Mouse (Mus musculus) embryonic facial prominence, embryonic 12.5 days (tissue): Measurements from ENCODE around the gene Fam53b. TPM values are rescaled to one million over a fixed set of nuclear protein-coding genes. Genes with fewer than 3 reads are reported as not detected.

Experiments
- ATAC-seq: fragments of 200-750 bp; cut with Nextera tagmentation; 2 replicates; pipeline ENCODE4 v1.8.0; 2017; ENCODE audit not compliant: insufficient number of reproducible peaks, insufficient read depth, low FRiP score, low TSS enrichment
- H3K27ac ChIP-seq: fragments of 300-500 bp; sonication (generic); 2 replicates; pipeline ENCODE4 v1.5.1; 2016; ENCODE audit warnings: mild to moderate bottlenecking
- H3K27me3 ChIP-seq: fragments of 300-500 bp; sonication (generic); 2 replicates; pipeline ENCODE4 v1.6.1; 2016; ENCODE audit warnings: mild to moderate bottlenecking, moderate library complexity
- H3K36me3 ChIP-seq: fragments of 300-500 bp; sonication (generic); 2 replicates; pipeline ENCODE4 v1.6.1; 2016; ENCODE audit warnings: mild to moderate bottlenecking
- H3K4me1 ChIP-seq: fragments of 300-500 bp; sonication (generic); 2 replicates; pipeline ENCODE4 v1.6.1; 2016
- H3K4me2 ChIP-seq: fragments of 300-500 bp; sonication (generic); replicated peaks from 2 replicates; pipeline ENCODE4 v1.6.1; 2016; ENCODE audit warnings: mild to moderate bottlenecking, moderate library complexity
- H3K4me3 ChIP-seq: fragments of 300-500 bp; sonication (generic); 2 replicates; pipeline ENCODE4 v1.5.1; 2016; ENCODE audit warnings: mild to moderate bottlenecking
- H3K9ac ChIP-seq: fragments of 300-500 bp; sonication (generic); 2 replicates; pipeline ENCODE4 v1.6.1; 2016; ENCODE audit warnings: mild to moderate bottlenecking, moderate library complexity
- H3K9me3 ChIP-seq: fragments of 300-500 bp; sonication (generic); 2 replicates; pipeline ENCODE4 v1.6.1; 2016; ENCODE audit warnings: mild to moderate bottlenecking, moderate library complexity
- WGBS: fragments of 180-500 bp; shearing (Covaris S2); methylation state at CpG from one replicate; pipeline ENCODE4 v1.1.7; 2016; 5-methylcytosine and 5-hydroxymethylcytosine counted together
- polyA plus RNA-seq: library from polyadenylated mRNA; unstranded; fragments of >200 nt; fragmentation: Nextera tagmentation; extraction: Ambion mirVana; gene quantifications from 2 replicates; pipeline ENCODE4 v1.2.1, GENCODE M21; 2016

Fam53b gene
- polyA plus RNA-seq, 1 experiment from 2014 or later: 23.6 TPM

DNA sequence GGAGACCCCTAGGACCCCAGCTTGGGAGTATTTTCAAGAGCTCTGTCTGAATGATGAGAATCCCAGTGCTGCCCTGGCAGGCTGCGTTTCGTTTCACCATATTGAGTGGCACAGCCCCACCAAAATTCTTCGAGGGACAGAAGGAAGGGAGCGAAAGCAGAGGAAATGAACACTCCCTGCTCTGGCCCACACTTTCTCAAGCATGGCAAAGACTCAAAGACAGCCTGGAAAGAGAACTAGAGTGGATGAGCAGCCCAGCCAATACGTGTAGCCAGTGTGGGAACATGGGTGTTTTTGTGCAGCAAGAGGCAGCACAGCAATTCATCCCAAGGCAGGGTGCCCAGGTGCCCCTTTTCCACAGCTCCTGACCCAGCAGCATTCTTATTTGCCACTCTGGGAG, 70.8 kb downstream of the Fam53b start:
- H3K36me3 ChIP-seq: 0 out of 2 replicates have a peak, but pooled peaks cover 5% of the 10 kb centered on the region
- 85% methylated on average over 5 of the region's 5 CpGs for WGBS
- H3K9ac ChIP-seq: no peak overlapping the region
- H3K4me2 ChIP-seq: no peak overlapping the region
- H3K27ac ChIP-seq: no peak overlapping the region
- H3K4me1 ChIP-seq: no peaks in the 10 kb centered on the region
- no peak overlapping the region for H3K4me3 ChIP-seq
- H3K27me3 ChIP-seq: no peaks in the 10 kb centered on the region
- no peaks in the 10 kb centered on the region for H3K9me3 ChIP-seq
- no peak for ATAC-seq

DNA sequence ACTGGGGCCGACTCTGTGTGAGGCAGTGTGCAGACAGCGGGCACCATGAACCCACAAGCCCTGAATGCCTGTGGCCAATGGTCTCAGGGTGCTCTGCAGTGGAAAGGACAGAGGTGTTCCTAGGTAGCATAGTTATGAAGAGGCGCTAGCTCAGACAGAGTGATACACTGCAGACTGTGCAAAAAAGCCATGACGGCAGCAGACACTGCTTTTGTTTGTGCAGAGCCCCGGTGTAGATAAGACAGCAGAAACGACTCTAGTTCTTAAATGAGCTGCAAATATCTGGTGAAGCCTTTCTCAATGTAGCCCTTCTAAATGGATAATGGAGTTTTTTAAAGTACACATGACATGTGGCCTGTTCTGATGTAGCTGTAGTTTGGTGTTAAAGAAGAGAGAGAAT, 73.9 kb downstream of the Fam53b start:
- Histone ChIP-seq H3K9ac (no peak overlapping the region), H3K27ac (no peak overlapping the region), H3K4me3 (no peak overlapping the region), H3K4me1 (peaks cover 17% of the 10 kb centered on the region), H3K4me2 (no peak overlapping the region), H3K36me3 (0 out of 2 replicates have a peak, but pooled peaks cover 5% of the 10 kb centered on the region), H3K9me3 (no peaks in the 10 kb centered on the region), H3K27me3 (no peaks in the 10 kb centered on the region)
- WGBS: 92% methylated on average over 6 of the region's 6 CpGs
- no peak for ATAC-seq

DNA sequence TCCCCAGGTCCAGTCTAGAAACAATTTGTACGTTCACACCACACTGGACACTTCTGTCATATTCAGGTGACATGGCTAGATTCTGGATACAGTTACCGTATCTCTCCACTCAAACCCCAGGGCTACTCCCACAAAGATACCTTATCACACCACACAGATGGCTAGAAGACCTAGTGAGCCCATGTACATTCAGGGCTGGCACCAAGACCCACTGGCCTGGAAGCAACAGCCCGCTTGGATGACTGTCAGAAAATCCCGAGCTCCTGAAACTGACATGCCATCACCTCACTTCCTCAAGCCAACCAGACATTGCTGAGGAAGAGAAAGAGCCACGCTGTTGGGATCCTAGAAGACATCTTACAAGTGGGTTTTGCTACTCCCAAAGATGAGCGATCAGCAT, 74.8 kb downstream of the Fam53b start:
- H3K36me3 ChIP-seq: 0 out of 2 replicates have a peak, but pooled peaks cover 5% of the 10 kb centered on the region
- H3K9me3 ChIP-seq: no peaks in the 10 kb centered on the region
- no peak overlapping the region for H3K4me3 ChIP-seq
- no peaks in the 10 kb centered on the region for H3K27me3 ChIP-seq
- H3K4me2 ChIP-seq: no peak overlapping the region
- no peak for ATAC-seq
- no peak overlapping the region for H3K27ac ChIP-seq
- no peak overlapping the region for H3K9ac ChIP-seq
- 93% methylated on average over 6 of the region's 6 CpGs for WGBS
- peaks cover 17% of the 10 kb centered on the region for H3K4me1 ChIP-seq

GRCm38 (mm10) chr7:132736099-132736862, 77.4 kb downstream of the Fam53b start:
- no peak for ATAC-seq
- Histone ChIP-seq H3K9ac (no peak overlapping the region), H3K4me3 (no peak overlapping the region), H3K9me3 (no peaks in the 10 kb centered on the region), H3K27ac (peak overlapping the region; percentile 72), H3K27me3 (no peaks in the 10 kb centered on the region), H3K4me2 (no peak overlapping the region), H3K36me3 (0 out of 2 replicates have a peak, but pooled peaks cover 3% of the 10 kb centered on the region), H3K4me1 (peaks cover 17% of the 10 kb centered on the region)
- WGBS: 58% methylated on average over 17 of the region's 17 CpGs

- no peak overlapping the region for H3K9ac ChIP-seq
- H3K4me1 ChIP-seq: peaks cover 17% of the 10 kb centered on the region
- H3K9me3 ChIP-seq: no peaks in the 10 kb centered on the region
- H3K4me2 ChIP-seq: no peak overlapping the region
- no peak for ATAC-seq
- H3K4me3 ChIP-seq: no peak overlapping the region
- no peaks in the 10 kb centered on the region for H3K36me3 ChIP-seq
- 35% methylated on average over 5 of the region's 5 CpGs for WGBS
- H3K27ac ChIP-seq: peak overlapping the region; percentile 72; the same call in 1 of the 2 replicates
- no peaks in the 10 kb centered on the region for H3K27me3 ChIP-seq
Measured at GRCm38 (mm10) chr7:132735145-132735544, 78.5 kb downstream of the Fam53b start.

DNA sequence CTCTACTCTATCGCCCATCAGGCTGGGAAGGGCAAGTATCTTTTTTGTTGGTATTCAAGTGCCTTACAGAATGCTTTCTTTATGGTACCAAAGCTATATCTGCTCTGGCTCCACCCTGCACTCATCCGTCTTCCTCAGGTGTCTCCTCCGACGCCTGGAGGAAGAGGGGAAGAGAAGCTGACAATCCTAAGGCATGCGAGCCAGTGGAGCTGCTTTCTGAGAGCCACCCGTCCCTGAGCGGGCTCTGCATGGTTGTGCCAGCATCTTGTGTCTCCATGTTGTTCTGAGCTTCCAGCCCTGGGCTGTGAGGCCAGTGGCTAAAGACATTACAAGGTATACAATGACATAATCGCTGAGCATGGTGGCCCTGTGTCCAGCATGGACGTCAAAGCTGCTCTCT, 79.5 kb downstream of the Fam53b start:
- no peaks in the 10 kb centered on the region for H3K27me3 ChIP-seq
- peaks cover 17% of the 10 kb centered on the region for H3K4me1 ChIP-seq
- H3K36me3 ChIP-seq: no peaks in the 10 kb centered on the region
- no peak for ATAC-seq
- 85% methylated on average over 9 of the region's 9 CpGs for WGBS
- no peak overlapping the region for H3K9ac ChIP-seq
- H3K4me3 ChIP-seq: no peak overlapping the region
- H3K9me3 ChIP-seq: no peaks in the 10 kb centered on the region
- no peak overlapping the region for H3K27ac ChIP-seq
- H3K4me2 ChIP-seq: no peak overlapping the region

DNA sequence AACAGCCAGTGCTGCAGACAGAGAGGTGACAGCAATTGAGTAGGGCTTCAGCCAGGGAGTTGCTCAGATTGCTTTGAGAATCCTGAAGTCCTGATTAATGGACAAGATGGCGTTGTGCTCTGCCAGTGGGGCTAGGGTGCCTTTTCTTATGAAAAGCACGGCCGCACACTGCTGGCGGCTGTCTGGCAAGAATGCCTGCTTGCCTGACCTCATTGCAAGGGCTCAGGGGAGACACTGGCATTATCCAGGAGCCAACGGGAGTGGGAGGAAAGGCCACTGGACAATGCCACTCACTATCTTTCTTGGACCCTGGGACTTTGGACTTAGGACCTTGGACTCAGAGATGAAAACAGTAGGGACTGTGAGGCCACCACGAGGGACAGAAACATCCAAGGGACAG, 80.2 kb downstream of the Fam53b start:
- H3K4me2 ChIP-seq: no peak overlapping the region
- no peak overlapping the region for H3K27ac ChIP-seq
- H3K9me3 ChIP-seq: no peaks in the 10 kb centered on the region
- no peak for ATAC-seq
- WGBS: 74% methylated on average over 6 of the region's 6 CpGs
- no peak overlapping the region for H3K9ac ChIP-seq
- H3K36me3 ChIP-seq: no peaks in the 10 kb centered on the region
- H3K27me3 ChIP-seq: no peaks in the 10 kb centered on the region
- peaks cover 17% of the 10 kb centered on the region for H3K4me1 ChIP-seq
- H3K4me3 ChIP-seq: no peak overlapping the region

DNA sequence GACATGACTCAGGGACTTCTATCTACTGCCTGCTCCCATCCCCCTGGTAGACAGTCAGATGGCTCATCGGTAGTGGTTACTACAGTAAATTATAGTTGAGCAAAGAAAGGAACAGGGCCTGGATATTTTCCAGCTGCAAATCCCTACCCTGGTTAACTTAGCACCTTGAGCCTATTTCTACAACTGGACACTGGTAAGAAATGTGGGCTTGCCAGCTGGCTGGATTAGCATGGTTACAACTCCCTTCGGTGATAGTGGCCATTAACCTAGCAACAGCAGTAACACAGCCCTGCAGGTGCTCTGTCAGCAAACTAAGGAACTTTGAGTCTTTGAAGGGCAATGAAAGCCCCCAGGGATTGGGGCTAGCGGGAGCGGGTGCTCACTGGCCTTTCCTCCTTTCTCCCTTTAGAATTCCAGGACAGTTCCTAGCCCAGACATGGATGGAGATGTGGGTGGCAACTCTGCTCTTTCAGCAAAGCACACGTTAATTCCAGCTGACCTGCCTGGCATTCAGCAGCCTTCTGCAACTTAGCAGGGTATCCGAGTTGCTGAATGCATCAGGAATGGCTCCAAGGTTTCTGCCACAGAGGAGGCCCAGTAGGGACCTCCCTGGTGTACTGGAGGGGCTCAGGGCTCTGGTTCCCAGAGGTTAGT, 81.4 kb downstream of the Fam53b start:
- Histone ChIP-seq H3K9ac (no peak overlapping the region), H3K4me2 (no peak overlapping the region), H3K27ac (0 out of 2 replicates have a peak overlapping the region, but pooled peaks have one; percentile 7), H3K4me3 (no peak overlapping the region), H3K27me3 (no peaks in the 10 kb centered on the region), H3K4me1 (peaks cover 17% of the 10 kb centered on the region), H3K36me3 (no peaks in the 10 kb centered on the region), H3K9me3 (no peaks in the 10 kb centered on the region)
- 68% methylated on average over 6 of the region's 6 CpGs for whole genome bisulfite sequencing
- ATAC-seq: no peak

DNA sequence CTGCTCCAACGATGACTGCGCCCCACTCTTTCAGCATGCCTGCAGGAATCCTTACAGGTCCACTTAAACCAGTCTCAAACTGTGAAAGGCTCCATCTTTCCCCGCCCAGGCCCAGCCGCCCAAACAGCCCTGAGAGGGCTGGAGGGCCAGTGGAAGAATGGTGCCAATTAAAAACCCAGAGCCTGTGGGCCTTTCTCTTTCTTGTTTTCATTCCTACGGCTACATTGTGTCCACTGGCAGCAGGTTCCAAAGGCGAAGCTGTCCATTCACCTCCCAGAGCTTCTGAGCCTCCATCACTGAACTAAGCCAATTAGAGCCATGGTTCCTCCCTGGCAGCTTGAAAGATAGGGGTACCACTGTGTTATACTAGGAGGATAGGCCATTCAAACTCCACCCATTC, 82.1 kb downstream of the Fam53b start:
- Histone ChIP-seq H3K36me3 (no peaks in the 10 kb centered on the region), H3K4me1 (peaks cover 15% of the 10 kb centered on the region), H3K27me3 (no peaks in the 10 kb centered on the region), H3K9me3 (no peaks in the 10 kb centered on the region), H3K27ac (no peak overlapping the region), H3K4me3 (no peak overlapping the region), H3K4me2 (no peak overlapping the region), H3K9ac (no peak overlapping the region)
- WGBS: 63% methylated on average over 6 of the region's 6 CpGs
- no peak for ATAC-seq

GRCm38 (mm10) chr7:132730510-132730909, 83.2 kb downstream of the Fam53b start:
- no peaks in the 10 kb centered on the region for H3K36me3 ChIP-seq
- H3K9me3 ChIP-seq: no peaks in the 10 kb centered on the region
- H3K27me3 ChIP-seq: no peaks in the 10 kb centered on the region
- no peak for ATAC-seq
- 78% methylated on average over 7 of the region's 7 CpGs for WGBS
- no peak overlapping the region for H3K9ac ChIP-seq
- peaks cover 5% of the 10 kb centered on the region for H3K4me1 ChIP-seq
- H3K4me2 ChIP-seq: no peak overlapping the region
- H3K4me3 ChIP-seq: no peak overlapping the region
- no peak overlapping the region for H3K27ac ChIP-seq

GRCm38 (mm10) chr7:132729093-132729831, 84.4 kb downstream of the Fam53b start:
- H3K36me3 ChIP-seq: no peaks in the 10 kb centered on the region
- no peak overlapping the region for H3K4me2 ChIP-seq
- H3K4me3 ChIP-seq: no peak overlapping the region
- no peaks in the 10 kb centered on the region for H3K9me3 ChIP-seq
- 83% methylated on average over 4 of the region's 4 CpGs for WGBS
- H3K27ac ChIP-seq: no peak overlapping the region
- no peaks in the 10 kb centered on the region for H3K27me3 ChIP-seq
- ATAC-seq: no peak
- H3K9ac ChIP-seq: no peak overlapping the region
- H3K4me1 ChIP-seq: no peaks in the 10 kb centered on the region; the same call in 1 of the 2 replicates
